Mouse (Mus musculus): ENCODE measurements around the gene Ugt2a1. TPM values are rescaled to one million over a fixed set of nuclear protein-coding genes. Genes with fewer than 3 reads are reported as not detected.
A peak's percentile ranks its signal among the peaks of the same experiment; 100 is the strongest.
"Not testable (repeated sequence)": the region's sequence is repeated elsewhere in the genome, so short reads cannot be mapped to it uniquely, and the experiment has no call there.

The Ugt2a1 gene
- total and polyA plus RNA-seq, 2 experiments from 2014 or later, result not detected

GRCm38 (mm10) chr5:87505776-87506458 lies 15.2 kb upstream of the Ugt2a1 start:
- ATAC-seq (ENCODE audit: insufficient read depth, low read depth), result no peak
- TF ChIP-seq CTCF (IDR thresholded peaks at IDR 0.05; ENCODE audit: low read depth) (no peak), EP300 (IDR thresholded peaks at IDR 0.05; ENCODE audit: low read depth) (no peak)
- Histone ChIP-seq H3K27ac (ENCODE audit: low read depth) (no peak overlapping the region), H3K36me3 (replicated peaks; ENCODE audit: control insufficient read depth, insufficient read depth, low read length) (no peaks in the 10 kb centered on the region), H3K4me1 (ENCODE audit: control insufficient read depth, insufficient read depth) (no peaks in the 10 kb centered on the region), H3K4me2 (ENCODE audit: low read depth, low read length) (no peak overlapping the region), H3K9me3 (replicated peaks; ENCODE audit: control insufficient read depth, low read length) (no peaks in the 10 kb centered on the region), H3K27me3 (ENCODE audit: control insufficient read depth, insufficient read depth, low read length) (no peaks in the 10 kb centered on the region), H3K9ac (replicated peaks; ENCODE audit: low read depth, low read length) (no peak overlapping the region), H3K4me3 (ENCODE audit: low read depth, low read length) (no peak overlapping the region)
- 55% methylated on average over 4 of the region's 4 CpGs for WGBS
- no peak for DNase-seq (ENCODE audit: low spot score)

GRCm38 (mm10) chr5:87502687-87503086 lies 12.0 kb upstream of the Ugt2a1 start:
- no peak overlapping the region for H3K4me3 ChIP-seq (ENCODE audit: low read depth, low read length)
- ATAC-seq (ENCODE audit: insufficient read depth, low read depth) (no peak), DNase-seq (ENCODE audit: low spot score) (no peak)
- H3K4me1 ChIP-seq (ENCODE audit: control insufficient read depth, insufficient read depth), result no peaks in the 10 kb centered on the region
- no peaks in the 10 kb centered on the region for H3K27me3 ChIP-seq (ENCODE audit: control insufficient read depth, insufficient read depth, low read length)
- WGBS, result 55% methylated on average over 1 of the region's 1 CpGs
- H3K27ac ChIP-seq (ENCODE audit: low read depth), result no peak overlapping the region
- no peak overlapping the region for H3K4me2 ChIP-seq (ENCODE audit: low read depth, low read length)
- TF ChIP-seq EP300 (IDR thresholded peaks at IDR 0.05; ENCODE audit: low read depth) (no peak), CTCF (IDR thresholded peaks at IDR 0.05; ENCODE audit: low read depth) (no peak)
- H3K9me3 ChIP-seq (replicated peaks; ENCODE audit: control insufficient read depth, low read length), result no peaks in the 10 kb centered on the region
- H3K36me3 ChIP-seq (replicated peaks; ENCODE audit: control insufficient read depth, insufficient read depth, low read length), result no peaks in the 10 kb centered on the region
- H3K9ac ChIP-seq (replicated peaks; ENCODE audit: low read depth, low read length), result no peak overlapping the region

- no peaks in the 10 kb centered on the region for H3K27me3 ChIP-seq (ENCODE audit: control insufficient read depth, insufficient read depth, low read length)
- TF ChIP-seq EP300 (IDR thresholded peaks at IDR 0.05; ENCODE audit: low read depth), result no peak
- no peak for TF ChIP-seq CTCF (IDR thresholded peaks at IDR 0.05; ENCODE audit: low read depth)
- H3K27ac ChIP-seq (ENCODE audit: low read depth), result peak overlapping the region; percentile 16; the same call in 1 of the 2 replicates
- H3K4me3 ChIP-seq (ENCODE audit: low read depth, low read length), result no peak overlapping the region
- no peaks in the 10 kb centered on the region for H3K4me1 ChIP-seq (ENCODE audit: control insufficient read depth, insufficient read depth)
- H3K4me2 ChIP-seq (ENCODE audit: low read depth, low read length), result no peak overlapping the region
- ATAC-seq (ENCODE audit: insufficient read depth, low read depth), result peak; percentile 77
- H3K36me3 ChIP-seq (replicated peaks; ENCODE audit: control insufficient read depth, insufficient read depth, low read length), result no peaks in the 10 kb centered on the region
- H3K9me3 ChIP-seq (replicated peaks; ENCODE audit: control insufficient read depth, low read length), result no peaks in the 10 kb centered on the region
- H3K9ac ChIP-seq (replicated peaks; ENCODE audit: low read depth, low read length), result no peak overlapping the region
- DNase-seq (ENCODE audit: low spot score), result peak; percentile 56
These were observed 8.7 kb upstream of the Ugt2a1 start for GRCm38 (mm10) chr5:87499341-87499740.

- no peaks in the 10 kb centered on the region for H3K4me1 ChIP-seq (ENCODE audit: control insufficient read depth, insufficient read depth)
- H3K9me3 ChIP-seq (replicated peaks; ENCODE audit: control insufficient read depth, low read length), result no peaks in the 10 kb centered on the region
- no peak for TF ChIP-seq CTCF (IDR thresholded peaks at IDR 0.05; ENCODE audit: low read depth)
- peak; percentile 69 for TF ChIP-seq EP300 (IDR thresholded peaks at IDR 0.05; ENCODE audit: low read depth)
- DNase-seq (ENCODE audit: low spot score), result peak; percentile 32
- no peak overlapping the region for H3K4me2 ChIP-seq (ENCODE audit: low read depth, low read length)
- peak; percentile 85 for ATAC-seq (ENCODE audit: insufficient read depth, low read depth)
- H3K27me3 ChIP-seq (ENCODE audit: control insufficient read depth, insufficient read depth, low read length), result no peaks in the 10 kb centered on the region
- no peak overlapping the region for H3K4me3 ChIP-seq (ENCODE audit: low read depth, low read length)
- no peaks in the 10 kb centered on the region for H3K36me3 ChIP-seq (replicated peaks; ENCODE audit: control insufficient read depth, insufficient read depth, low read length)
- H3K27ac ChIP-seq (ENCODE audit: low read depth), result no peak overlapping the region
- no peak overlapping the region for H3K9ac ChIP-seq (replicated peaks; ENCODE audit: low read depth, low read length)
These were observed 8.3 kb upstream of the Ugt2a1 start for GRCm38 (mm10) chr5:87498936-87499335.

- not testable (repeated sequence) for H3K27ac ChIP-seq (ENCODE audit: low read depth); DNase-seq (ENCODE audit: low spot score); H3K4me1 ChIP-seq (ENCODE audit: control insufficient read depth, insufficient read depth); H3K9ac ChIP-seq (replicated peaks; ENCODE audit: low read depth, low read length); H3K9me3 ChIP-seq (replicated peaks; ENCODE audit: control insufficient read depth, low read length); ATAC-seq (ENCODE audit: insufficient read depth, low read depth); H3K27me3 ChIP-seq (ENCODE audit: control insufficient read depth, insufficient read depth, low read length); H3K4me3 ChIP-seq (ENCODE audit: low read depth, low read length); H3K4me2 ChIP-seq (ENCODE audit: low read depth, low read length); H3K36me3 ChIP-seq (replicated peaks; ENCODE audit: control insufficient read depth, insufficient read depth, low read length)
- 67% methylated on average over 1 of the region's 1 CpGs for WGBS
These were observed 4.0 kb downstream of the Ugt2a1 start, which contains the start of gene Gm43638 for GRCm38 (mm10) chr5:87486706-87487105. Gene Gm43638, minus strand, starts transcription at chr5:87486806.

- H3K4me2 ChIP-seq (ENCODE audit: low read depth, low read length), result no peak within 1 kb of the TSS
- no peak within 1 kb of the TSS for H3K4me3 ChIP-seq (ENCODE audit: low read depth, low read length)
- DNase-seq (ENCODE audit: low spot score) (no peak), ATAC-seq (ENCODE audit: insufficient read depth, low read depth) (no peak)
- H3K4me1 ChIP-seq (ENCODE audit: control insufficient read depth, insufficient read depth), result no peaks in the 10 kb centered on the region
- no peak within 1 kb of the TSS for H3K9ac ChIP-seq (replicated peaks; ENCODE audit: low read depth, low read length)
- 70% methylated on average over 5 of the region's 5 CpGs for WGBS
- TF ChIP-seq CTCF (IDR thresholded peaks at IDR 0.05; ENCODE audit: low read depth) (no peak), EP300 (IDR thresholded peaks at IDR 0.05; ENCODE audit: low read depth) (no peak)
- no peaks in the 10 kb centered on the region for H3K36me3 ChIP-seq (replicated peaks; ENCODE audit: control insufficient read depth, insufficient read depth, low read length)
- no peaks in the 10 kb centered on the region for H3K9me3 ChIP-seq (replicated peaks; ENCODE audit: control insufficient read depth, low read length)
- no peaks in the 10 kb centered on the region for H3K27me3 ChIP-seq (ENCODE audit: control insufficient read depth, insufficient read depth, low read length)
- H3K27ac ChIP-seq (ENCODE audit: low read depth), result no peak within 1 kb of the TSS
These were observed 8.5 kb downstream of the Ugt2a1 start, which contains the start of gene Ugt2a2 for GRCm38 (mm10) chr5:87482160-87482559. Gene Ugt2a2, minus strand, starts transcription at chr5:87482260.
